Mouse (Mus musculus) forebrain, embryonic 12.5 days (tissue): Measurements from ENCODE around the gene Gm28372. TPM values are rescaled to one million over a fixed set of nuclear protein-coding genes. Genes with fewer than 3 reads are reported as not detected.
"Not testable (repeated sequence)": the region's sequence is repeated elsewhere in the genome, so short reads cannot be mapped to it uniquely, and the experiment has no call there.

ENCODE experiments used
- ATAC-seq: fragments of 200-750 bp; cut with Nextera tagmentation; 2 replicates; pipeline ENCODE4 v1.8.0; 2017; ENCODE audit warnings: moderate TSS enrichment; ENCODE audit not compliant: low FRiP score
- H3K27ac ChIP-seq: fragments of 300-500 bp; sonication (generic); 2 replicates; pipeline ENCODE4 v1.5.1; 2016; ENCODE audit warnings: mild to moderate bottlenecking
- H3K27me3 ChIP-seq: fragments of 300-500 bp; sonication (generic); 2 replicates; pipeline ENCODE4 v1.6.1; 2016; ENCODE audit warnings: mild to moderate bottlenecking
- H3K36me3 ChIP-seq: fragments of 300-500 bp; sonication (generic); replicated peaks from 2 replicates; pipeline ENCODE4 v1.6.1; 2016; ENCODE audit warnings: mild to moderate bottlenecking
- H3K4me1 ChIP-seq: fragments of 300-500 bp; sonication (generic); 2 replicates; pipeline ENCODE4 v1.6.1; 2016
- H3K4me2 ChIP-seq: fragments of 300-500 bp; sonication (generic); 2 replicates; pipeline ENCODE4 v1.6.1; 2016; ENCODE audit warnings: mild to moderate bottlenecking, moderate library complexity
- H3K4me3 ChIP-seq: fragments of 300-500 bp; sonication (generic); replicated peaks from 2 replicates; pipeline ENCODE4 v1.5.1; 2016; ENCODE audit warnings: mild to moderate bottlenecking
- H3K9ac ChIP-seq: fragments of 300-500 bp; sonication (generic); 2 replicates; pipeline ENCODE4 v1.6.1; 2016; ENCODE audit warnings: mild to moderate bottlenecking
- H3K9me3 ChIP-seq: fragments of 300-500 bp; sonication (generic); 2 replicates; pipeline ENCODE4 v1.6.1; 2016
- WGBS: fragments of 180-500 bp; shearing (Covaris S2); methylation state at CpG from one replicate; pipeline ENCODE4 v1.1.7; 2016; 5-methylcytosine and 5-hydroxymethylcytosine counted together
- polyA plus RNA-seq: library from polyadenylated mRNA; unstranded; fragments of >200 nt; fragmentation: Nextera tagmentation; extraction: Ambion mirVana; gene quantifications from 2 replicates; pipeline ENCODE4 v1.2.1, GENCODE M21; 2016

The Gm28372 gene
- not detected in 2 replicates for polyA plus RNA-seq

- H3K9ac ChIP-seq, result no peak within 1 kb of the TSS
- H3K27me3 ChIP-seq, result peaks cover 29% of the 10 kb centered on the region
- no peak for ATAC-seq
- H3K4me1 ChIP-seq, result peaks cover 14% of the 10 kb centered on the region; the same call in 1 of the 2 replicates
- H3K4me3 ChIP-seq, result no peak within 1 kb of the TSS
- H3K27ac ChIP-seq, result no peak within 1 kb of the TSS
- no peak within 1 kb of the TSS for H3K4me2 ChIP-seq
- 90% methylated on average over 1 of the region's 1 CpGs for WGBS
- no peaks in the 10 kb centered on the region for H3K9me3 ChIP-seq
- no peaks in the 10 kb centered on the region for H3K36me3 ChIP-seq
Measured at GRCm38 (mm10) chr2:130404939-130405338, at the start of gene Gm28372, which contains the start of gene 1700020A23Rik. Gene Gm28372 (plus strand): TSS chr2:130405239. Gene 1700020A23Rik (plus strand): TSS chr2:130405259.

GRCm38 (mm10) chr2:130357551-130357950 is 47.5 kb upstream of the Gm28372 start:
- WGBS, result 93% methylated on average over 5 of the region's 5 CpGs
- ATAC-seq, result no peak
- H3K4me3 ChIP-seq, result no peak overlapping the region
- no peak overlapping the region for H3K27ac ChIP-seq
- no peak overlapping the region for H3K9ac ChIP-seq
- peaks cover 33% of the 10 kb centered on the region for H3K27me3 ChIP-seq
- no peaks in the 10 kb centered on the region for H3K36me3 ChIP-seq
- H3K4me1 ChIP-seq, result peaks cover 9% of the 10 kb centered on the region
- no peaks in the 10 kb centered on the region for H3K9me3 ChIP-seq
- H3K4me2 ChIP-seq, result no peak overlapping the region

DNA sequence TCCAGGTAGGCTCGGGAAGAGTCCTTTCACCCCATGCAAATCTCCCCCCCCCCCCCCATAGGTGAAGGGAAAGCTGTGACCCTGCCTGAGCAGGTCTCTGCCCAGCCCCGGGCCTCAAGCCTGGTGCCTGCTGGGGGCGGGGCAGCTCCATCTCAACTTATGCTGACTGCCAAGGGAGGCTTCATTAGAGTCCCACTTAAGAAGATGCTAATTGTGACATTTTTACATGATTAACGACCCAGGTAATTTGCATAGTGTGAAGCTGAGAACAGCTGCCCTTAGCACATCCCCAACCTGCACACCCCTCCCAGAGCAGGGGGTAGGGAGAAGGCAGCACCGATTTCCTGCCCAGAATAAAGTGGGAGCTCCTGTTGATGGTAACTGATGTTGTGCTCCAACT is 46.2 kb upstream of the Gm28372 start:
- H3K27me3 ChIP-seq, result peaks cover 46% of the 10 kb centered on the region
- ATAC-seq, result peak; percentile 66; the same call in 1 of the 2 replicates
- peaks cover 9% of the 10 kb centered on the region for H3K4me1 ChIP-seq
- no peaks in the 10 kb centered on the region for H3K9me3 ChIP-seq
- no peak overlapping the region for H3K4me2 ChIP-seq
- WGBS, result 22% methylated on average over 5 of the region's 5 CpGs
- no peak overlapping the region for H3K9ac ChIP-seq
- no peak overlapping the region for H3K27ac ChIP-seq
- H3K36me3 ChIP-seq, result no peaks in the 10 kb centered on the region
- H3K4me3 ChIP-seq, result no peak overlapping the region

GRCm38 (mm10) chr2:130362511-130363026 is 42.5 kb upstream of the Gm28372 start:
- peak; percentile 51; the same call in 1 of the 2 replicates for ATAC-seq
- H3K9me3 ChIP-seq, result no peaks in the 10 kb centered on the region
- H3K4me1 ChIP-seq, result peaks cover 15% of the 10 kb centered on the region
- WGBS, result 3% methylated on average over 14 of the region's 14 CpGs
- peaks cover 67% of the 10 kb centered on the region for H3K27me3 ChIP-seq
- no peak overlapping the region for H3K9ac ChIP-seq
- H3K36me3 ChIP-seq, result no peaks in the 10 kb centered on the region
- H3K4me2 ChIP-seq, result peak overlapping the region; percentile 13; the same call in 1 of the 2 replicates
- no peak overlapping the region for H3K27ac ChIP-seq
- peak overlapping the region; percentile 17 for H3K4me3 ChIP-seq

DNA sequence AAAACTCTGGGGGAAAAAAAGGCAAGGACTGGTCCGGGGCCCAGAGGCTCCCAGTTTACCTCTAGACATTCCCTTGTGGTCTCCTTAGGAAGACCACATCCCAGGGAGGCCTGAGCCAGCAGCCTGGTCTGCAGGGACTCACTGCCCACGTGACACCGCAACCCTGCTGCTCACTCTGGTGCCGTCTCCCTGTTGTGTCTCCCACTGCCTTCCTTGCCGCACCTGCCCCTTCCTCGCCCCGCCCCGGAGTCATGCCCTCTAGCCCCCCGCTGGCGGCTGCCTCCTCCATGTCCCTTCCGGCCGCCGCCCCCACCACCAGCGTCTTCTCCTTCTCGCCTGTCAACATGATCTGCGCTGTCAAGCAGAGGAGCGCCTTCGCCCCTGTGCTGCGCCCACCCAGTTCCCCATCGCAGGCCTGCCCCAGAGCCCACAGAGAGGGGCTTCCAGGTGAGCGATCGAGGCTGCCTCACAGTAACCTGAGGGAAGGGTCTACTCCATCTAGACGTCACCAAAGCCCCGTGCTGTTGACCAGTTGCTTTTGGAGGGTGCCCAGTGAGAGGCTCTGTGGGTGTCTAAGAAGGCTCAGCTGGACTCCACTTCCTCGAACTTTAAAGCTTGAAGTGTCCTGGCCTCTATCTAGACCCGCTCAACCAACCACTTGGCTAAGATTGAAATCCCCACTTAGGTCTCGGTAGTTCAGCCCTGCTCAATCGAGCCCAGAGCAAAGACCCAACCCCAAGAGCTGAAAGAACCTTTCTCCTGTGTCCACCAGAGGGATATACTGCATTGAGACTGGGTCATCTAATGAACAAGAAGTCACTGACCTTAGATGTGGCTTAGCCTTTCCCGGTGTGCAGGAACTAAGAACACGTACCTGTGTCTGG is 39.6 kb upstream of the Gm28372 start:
- 5% methylated on average over 29 of the region's 30 CpGs for WGBS
- peaks cover 20% of the 10 kb centered on the region for H3K4me1 ChIP-seq
- no peak overlapping the region; the same call in 1 of the 2 replicates for H3K9ac ChIP-seq
- peak overlapping the region; percentile 28 for H3K4me3 ChIP-seq
- ATAC-seq, result no peak
- peak overlapping the region; percentile 56 for H3K4me2 ChIP-seq
- H3K27ac ChIP-seq, result no peak overlapping the region
- no peaks in the 10 kb centered on the region for H3K36me3 ChIP-seq
- no peaks in the 10 kb centered on the region for H3K9me3 ChIP-seq
- H3K27me3 ChIP-seq, result peaks cover 55% of the 10 kb centered on the region

GRCm38 (mm10) chr2:130367386-130367785 is 37.7 kb upstream of the Gm28372 start:
- Histone ChIP-seq H3K9me3 (no peaks in the 10 kb centered on the region), H3K27me3 (peaks cover 35% of the 10 kb centered on the region), H3K9ac (no peak overlapping the region), H3K4me3 (no peak overlapping the region), H3K36me3 (no peaks in the 10 kb centered on the region), H3K4me1 (peaks cover 12% of the 10 kb centered on the region), H3K4me2 (no peak overlapping the region), H3K27ac (no peak overlapping the region)
- no peak for ATAC-seq
- 75% methylated on average over 4 of the region's 4 CpGs for WGBS

DNA sequence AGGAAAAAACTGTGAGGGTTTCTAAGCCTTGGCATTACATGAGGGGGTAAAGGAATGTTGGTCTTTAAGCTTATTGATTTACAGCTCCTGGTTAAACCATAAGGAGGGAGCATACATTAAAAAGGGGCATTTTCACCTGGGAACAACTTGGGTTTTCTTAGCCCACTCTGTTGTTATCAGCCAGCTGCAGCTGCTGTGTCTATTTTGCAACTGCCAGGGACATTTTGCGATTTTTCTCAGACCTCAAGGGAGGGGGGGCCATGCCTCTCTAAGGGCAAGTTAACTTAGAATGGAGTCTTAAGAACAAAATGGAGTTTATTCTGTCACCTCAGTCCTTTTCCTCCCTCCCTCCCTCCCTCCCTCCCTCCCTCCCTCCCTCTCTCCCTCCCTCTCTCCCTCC is 32.0 kb upstream of the Gm28372 start:
- H3K36me3 ChIP-seq, H3K4me2 ChIP-seq, H3K27ac ChIP-seq, H3K27me3 ChIP-seq, ATAC-seq, H3K4me1 ChIP-seq, H3K4me3 ChIP-seq, H3K9me3 ChIP-seq, H3K9ac ChIP-seq: not testable (repeated sequence)
- WGBS, result 60% methylated on average over 1 of the region's 1 CpGs

GRCm38 (mm10) chr2:130374951-130375350 is 30.1 kb upstream of the Gm28372 start:
- no peak for ATAC-seq
- Histone ChIP-seq H3K36me3 (no peaks in the 10 kb centered on the region), H3K27ac (no peak overlapping the region), H3K4me1 (0 out of 2 replicates have a peak, but pooled peaks cover 6% of the 10 kb centered on the region), H3K4me2 (no peak overlapping the region), H3K9ac (no peak overlapping the region), H3K9me3 (no peaks in the 10 kb centered on the region), H3K27me3 (peaks cover 5% of the 10 kb centered on the region; the same call in 1 of the 2 replicates), H3K4me3 (no peak overlapping the region)
- WGBS, result 87% methylated on average over 4 of the region's 4 CpGs

GRCm38 (mm10) chr2:130383205-130383604 is 21.8 kb upstream of the Gm28372 start:
- Histone ChIP-seq H3K9me3 (no peaks in the 10 kb centered on the region), H3K4me1 (no peaks in the 10 kb centered on the region), H3K27ac (no peak overlapping the region), H3K36me3 (no peaks in the 10 kb centered on the region), H3K27me3 (0 out of 2 replicates have a peak, but pooled peaks cover 9% of the 10 kb centered on the region), H3K4me2 (no peak overlapping the region), H3K9ac (no peak overlapping the region), H3K4me3 (no peak overlapping the region)
- no peak for ATAC-seq
- WGBS, result 37% methylated on average over 3 of the region's 3 CpGs

DNA sequence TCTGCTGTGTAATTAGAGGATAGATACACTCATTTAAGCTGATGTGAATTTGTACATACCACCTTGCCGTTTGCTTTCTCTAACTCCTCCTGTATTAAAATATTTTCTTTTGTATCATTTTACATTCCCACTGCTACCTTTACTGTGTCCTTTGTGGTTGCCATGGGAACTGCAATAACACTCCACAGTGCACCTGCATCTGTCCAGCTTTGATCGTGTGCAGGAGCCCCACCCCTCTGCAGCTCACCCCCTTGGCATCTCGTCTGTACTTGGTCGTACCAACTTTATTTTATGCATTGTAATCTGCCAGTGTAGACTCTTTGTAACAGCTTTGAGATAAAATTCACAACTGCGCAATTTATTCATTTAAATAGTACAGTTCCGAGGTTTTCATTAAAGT is 21.1 kb upstream of the Gm28372 start:
- Histone ChIP-seq H3K36me3 (no peaks in the 10 kb centered on the region; the same call in 1 of the 2 replicates), H3K4me1 (no peaks in the 10 kb centered on the region), H3K4me3 (no peak overlapping the region), H3K27me3 (0 out of 2 replicates have a peak, but pooled peaks cover 9% of the 10 kb centered on the region), H3K4me2 (no peak overlapping the region), H3K27ac (no peak overlapping the region), H3K9ac (no peak overlapping the region), H3K9me3 (no peaks in the 10 kb centered on the region)
- 69% methylated on average over 6 of the region's 6 CpGs for WGBS
- ATAC-seq, result no peak

- Histone ChIP-seq H3K36me3 (no peaks in the 10 kb centered on the region; the same call in 1 of the 2 replicates), H3K9me3 (no peaks in the 10 kb centered on the region), H3K4me1 (no peaks in the 10 kb centered on the region), H3K4me3 (no peak overlapping the region), H3K27ac (no peak overlapping the region), H3K9ac (no peak overlapping the region), H3K4me2 (no peak overlapping the region), H3K27me3 (0 out of 2 replicates have a peak, but pooled peaks cover 9% of the 10 kb centered on the region)
- ATAC-seq, result no peak
- WGBS, result 70% methylated on average over 1 of the region's 1 CpGs
Measured at GRCm38 (mm10) chr2:130386212-130386611, 18.8 kb upstream of the Gm28372 start.

- Histone ChIP-seq H3K9ac (no peak overlapping the region), H3K4me3 (no peak overlapping the region), H3K4me2 (no peak overlapping the region), H3K9me3 (no peaks in the 10 kb centered on the region), H3K27me3 (0 out of 2 replicates have a peak, but pooled peaks cover 9% of the 10 kb centered on the region), H3K36me3 (peaks cover 10% of the 10 kb centered on the region; the same call in 1 of the 2 replicates), H3K27ac (no peak overlapping the region), H3K4me1 (no peaks in the 10 kb centered on the region)
- ATAC-seq, result no peak
- WGBS, result 81% methylated on average over 2 of the region's 2 CpGs
Measured at GRCm38 (mm10) chr2:130388796-130389195, 16.2 kb upstream of the Gm28372 start.
